In genomic region chr7:29343746-29344145, GRCm38 (mm10) we compare ENCODE assay signal across 19 mouse cellular contexts. TPM values are rescaled to one million over a fixed set of nuclear protein-coding genes. Genes with fewer than 3 reads are reported as not detected.
DNase-seq lines count a peak whose midpoint lies in the region; ATAC-seq and TF ChIP-seq lines count a peak whose summit lies in the region.
"Had no signal": no experiment of that assay in that cellular context is flagged by ENCODE, and none has a peak within 500 bp of the region (broad histone marks: within the 10 kb centered on the region; RNA-seq: fewer than 3 reads in every experiment).

No protein-coding gene starts in this region.

- H3K4me3 ChIP-seq in forebrain, embryonic 16.5 days (replicated peaks; ENCODE audit: low read length), result no peak overlapping the region
- no peak overlapping the region for H3K4me3 ChIP-seq in forebrain, postnatal 0 days (ENCODE audit: low read depth, low read length)
- H3K4me3 ChIP-seq in midbrain, embryonic 10.5 days, result no peak overlapping the region
- no peak overlapping the region for H3K4me3 ChIP-seq in midbrain, embryonic 14.5 days (replicated peaks; ENCODE audit: low read depth, low read length)
- H3K4me3 ChIP-seq in olfactory bulb, adult 2 months (ENCODE audit: insufficient read depth, low read depth, low read length), result no peak overlapping the region
- H3K4me3 ChIP-seq: embryonic facial prominence, embryonic 13.5 days; heart, embryonic 15.5 days; kidney, embryonic 15.5 days; limb, embryonic 13.5 days; megakaryocyte, embryonic 14.5 days had no signal

- DNase-seq in forebrain, postnatal 0 days, result no peak
- no peak for DNase-seq in midbrain, embryonic 10.5 days (ENCODE audit: low spot score)
- DNase-seq in midbrain, embryonic 14.5 days, result no peak
- peak; percentile 43 for DNase-seq in cerebellum, adult 8-10 months
- DNase-seq in kidney, adult 11 months, result no peak
- DNase-seq: adrenal gland, postnatal 36 days; B cell, adult 2 months; gastrocnemius, postnatal 36 days; heart, postnatal 4 days; lung, postnatal 14 days; retina, postnatal 1 day had no signal

- TF ChIP-seq POLR2A in olfactory bulb, adult 2 months (IDR thresholded peaks at IDR 0.05; ENCODE audit: insufficient read depth, low read depth, low read length), result no peak

- WGBS in forebrain, embryonic 16.5 days, result 75% methylated on average over 7 of the region's 7 CpGs
- 72% methylated on average over 7 of the region's 7 CpGs for WGBS in forebrain, postnatal 0 days
- 94% methylated on average over 7 of the region's 7 CpGs for WGBS in midbrain, embryonic 10.5 days
- 91% methylated on average over 7 of the region's 7 CpGs for WGBS in midbrain, embryonic 14.5 days
- 67% methylated on average over 7 of the region's 7 CpGs for WGBS in olfactory bulb, adult 2 months

- no peak for ATAC-seq in forebrain, embryonic 16.5 days
- ATAC-seq in forebrain, postnatal 0 days, result no peak
- no peak for ATAC-seq in midbrain, embryonic 14.5 days (ENCODE audit: low FRiP score, low TSS enrichment)
- ATAC-seq in megakaryocyte, adult 5-6 weeks (ENCODE audit: poor library complexity, severe bottlenecking), result no peak

- TF ChIP-seq CTCF in forebrain, postnatal 0 days (IDR thresholded peaks at IDR 0.05; ENCODE audit: low read depth), result no peak
- TF ChIP-seq CTCF in olfactory bulb, adult 2 months (IDR thresholded peaks at IDR 0.05; ENCODE audit: insufficient read depth, low read depth, low read length), result no peak

- no peaks in the 10 kb centered on the region for H3K36me3 ChIP-seq in forebrain, embryonic 16.5 days (ENCODE audit: control insufficient read depth, insufficient read depth)
- peaks cover 17% of the 10 kb centered on the region for H3K36me3 ChIP-seq in forebrain, postnatal 0 days (ENCODE audit: insufficient read depth)
- H3K36me3 ChIP-seq in midbrain, embryonic 10.5 days, result peaks cover 24% of the 10 kb centered on the region
- peaks cover 18% of the 10 kb centered on the region for H3K36me3 ChIP-seq in midbrain, embryonic 14.5 days (ENCODE audit: control insufficient read depth, insufficient read depth, low read length)
- H3K36me3 ChIP-seq: heart, embryonic 15.5 days had no signal

- H3K4me2 ChIP-seq in forebrain, embryonic 16.5 days (ENCODE audit: low read length), result no peak overlapping the region
- H3K4me2 ChIP-seq in forebrain, postnatal 0 days (ENCODE audit: low read depth), result no peak overlapping the region
- no peak overlapping the region for H3K4me2 ChIP-seq in midbrain, embryonic 14.5 days (ENCODE audit: low read length)
- H3K4me2 ChIP-seq: embryonic facial prominence, embryonic 13.5 days; heart, embryonic 15.5 days; kidney, embryonic 15.5 days; limb, embryonic 13.5 days had no signal

- H3K9ac ChIP-seq in forebrain, embryonic 16.5 days (replicated peaks; ENCODE audit: low read depth, low read length), result no peak overlapping the region
- H3K9ac ChIP-seq in forebrain, postnatal 0 days, result no peak overlapping the region
- no peak overlapping the region for H3K9ac ChIP-seq in midbrain, embryonic 14.5 days (replicated peaks; ENCODE audit: low read length)
- H3K9ac ChIP-seq: embryonic facial prominence, embryonic 13.5 days; heart, embryonic 15.5 days; kidney, embryonic 15.5 days; limb, embryonic 13.5 days had no signal

- no peaks in the 10 kb centered on the region for H3K27me3 ChIP-seq in forebrain, embryonic 16.5 days (replicated peaks; ENCODE audit: control insufficient read depth, insufficient read depth, low read length)
- no peaks in the 10 kb centered on the region for H3K27me3 ChIP-seq in forebrain, postnatal 0 days (ENCODE audit: insufficient read depth, low read length)
- no peaks in the 10 kb centered on the region for H3K27me3 ChIP-seq in midbrain, embryonic 10.5 days (ENCODE audit: low read depth, poor library complexity, severe bottlenecking)
- H3K27me3 ChIP-seq in midbrain, embryonic 14.5 days (ENCODE audit: control insufficient read depth, insufficient read depth, low read length), result no peaks in the 10 kb centered on the region
- H3K27me3 ChIP-seq: embryonic facial prominence, embryonic 13.5 days; heart, embryonic 15.5 days; limb, embryonic 13.5 days had no signal

- no peaks in the 10 kb centered on the region for H3K9me3 ChIP-seq in forebrain, embryonic 16.5 days (ENCODE audit: control insufficient read depth, low read length)
- H3K9me3 ChIP-seq in forebrain, postnatal 0 days (ENCODE audit: low read length), result no peaks in the 10 kb centered on the region
- no peaks in the 10 kb centered on the region for H3K9me3 ChIP-seq in midbrain, embryonic 10.5 days (replicated peaks)
- H3K9me3 ChIP-seq in midbrain, embryonic 14.5 days (ENCODE audit: control insufficient read depth, low read length), result no peaks in the 10 kb centered on the region
- H3K9me3 ChIP-seq: embryonic facial prominence, embryonic 13.5 days; heart, embryonic 15.5 days; kidney, embryonic 15.5 days; limb, embryonic 13.5 days; megakaryocyte, embryonic 14.5 days had no signal

- H3K27ac ChIP-seq in forebrain, embryonic 16.5 days (ENCODE audit: low read length), result peak overlapping the region; percentile 41; the same call in 1 of the 2 replicates
- H3K27ac ChIP-seq in forebrain, postnatal 0 days (ENCODE audit: low read depth, low read length), result no peak overlapping the region
- peak overlapping the region; percentile 33; the same call in 1 of the 2 replicates for H3K27ac ChIP-seq in midbrain, embryonic 10.5 days (replicated peaks)
- no peak overlapping the region for H3K27ac ChIP-seq in midbrain, embryonic 14.5 days (replicated peaks; ENCODE audit: low read depth, low read length)
- H3K27ac ChIP-seq in olfactory bulb, adult 2 months (ENCODE audit: insufficient read depth, low read depth, low read length), result peak overlapping the region; percentile 29; the same call in 1 of the 2 replicates
- H3K27ac ChIP-seq: embryonic facial prominence, embryonic 13.5 days; heart, embryonic 15.5 days; kidney, embryonic 15.5 days; limb, embryonic 13.5 days had no signal

- H3K4me1 ChIP-seq in forebrain, embryonic 16.5 days (replicated peaks; ENCODE audit: control insufficient read depth, insufficient read depth, low read length), result peaks cover 31% of the 10 kb centered on the region
- H3K4me1 ChIP-seq in forebrain, postnatal 0 days (ENCODE audit: insufficient read depth), result peaks cover 10% of the 10 kb centered on the region
- H3K4me1 ChIP-seq in midbrain, embryonic 10.5 days, result peaks cover 11% of the 10 kb centered on the region; the same call in 1 of the 2 replicates
- H3K4me1 ChIP-seq in midbrain, embryonic 14.5 days (ENCODE audit: control insufficient read depth, insufficient read depth, low read length), result 0 out of 2 replicates have a peak, but pooled peaks cover 3% of the 10 kb centered on the region
- peaks cover 67% of the 10 kb centered on the region for H3K4me1 ChIP-seq in olfactory bulb, adult 2 months (ENCODE audit: control insufficient read depth, insufficient read depth, low read length)

RNA-seq across cellular contexts. Expression of gene Dpf1, which starts 40.0 kb away (rescaled TPM):
- polyA plus RNA-seq in forebrain, embryonic 16.5 days (2015; fragmentation: Nextera tagmentation; extraction: Ambion mirVana), result 259 and 270 TPM in 2 replicates
- 246 and 291 TPM in 2 replicates for total RNA-seq in forebrain, postnatal 0 days (2014; rRNA removed)
- 243 and 248 TPM in 2 replicates for polyA plus RNA-seq in forebrain, postnatal 0 days (2015; fragmentation: Nextera tagmentation; extraction: Ambion mirVana)
- 38.8 and 55.4 TPM in 2 replicates for polyA plus RNA-seq in midbrain, embryonic 10.5 days (2016; fragmentation: Nextera tagmentation; extraction: Ambion mirVana)
- 203 and 214 TPM in 2 replicates for polyA plus RNA-seq in midbrain, embryonic 14.5 days (2014; fragmentation: Nextera tagmentation; extraction: Ambion mirVana)
- not detected in 2 replicates for polyA plus RNA-seq in olfactory bulb, adult 2 months (2012; ENCODE audit: insufficient read depth, insufficient read length, low replicate concordance, missing spikeins)
- total RNA-seq in megakaryocyte, adult 5-6 weeks (2015), result not detected in 2 replicates
- not detected in 2 replicates for total RNA-seq in megakaryocyte, adult 5-6 weeks (2017)

RNA-seq across cellular contexts. Expression of gene Ppp1r14a, which starts 54.6 kb away (rescaled TPM):
- 4.3 and 6.1 TPM in 2 replicates for polyA plus RNA-seq in forebrain, embryonic 16.5 days (2015; fragmentation: Nextera tagmentation; extraction: Ambion mirVana)
- total RNA-seq in forebrain, postnatal 0 days (2014; rRNA removed), result 1.5 and 2.0 TPM in 2 replicates
- 2.3 and 2.8 TPM in 2 replicates for polyA plus RNA-seq in forebrain, postnatal 0 days (2015; fragmentation: Nextera tagmentation; extraction: Ambion mirVana)
- 21.9 and 22.2 TPM in 2 replicates for polyA plus RNA-seq in midbrain, embryonic 10.5 days (2016; fragmentation: Nextera tagmentation; extraction: Ambion mirVana)
- 0.94 and 3.9 TPM in 2 replicates for polyA plus RNA-seq in midbrain, embryonic 14.5 days (2014; fragmentation: Nextera tagmentation; extraction: Ambion mirVana)
- not detected in 2 replicates for polyA plus RNA-seq in olfactory bulb, adult 2 months (2012; ENCODE audit: insufficient read depth, insufficient read length, low replicate concordance, missing spikeins)
- total RNA-seq in megakaryocyte, adult 5-6 weeks (2015), result not detected in 2 replicates
- total RNA-seq in megakaryocyte, adult 5-6 weeks (2017), result not detected in 2 replicates

Comparison
In these comparisons a context has a peak if more than half of its experiments do, and no peak if none do; other contexts are left out.
1. H3K27ac ChIP-seq: peak in forebrain, embryonic 16.5 days (single experiment), midbrain, embryonic 10.5 days (single experiment) and olfactory bulb, adult 2 months (single experiment); none in forebrain, postnatal 0 days (single experiment) and midbrain, embryonic 14.5 days (single experiment).
2. RNA of gene Dpf1, which starts 40.0 kb away (polyA plus RNA-seq): 259 to 270 TPM in forebrain, embryonic 16.5 days, 243 to 248 TPM in forebrain, postnatal 0 days, 203 to 214 TPM in midbrain, embryonic 14.5 days and 38.8 to 55.4 TPM in midbrain, embryonic 10.5 days; not detected in olfactory bulb, adult 2 months; every median in the first group is over 10 times any median in the second.